Mouse (Mus musculus) mouse embryonic stem cell (cell line): ENCODE results near the gene Thbs2.
"Not testable (repeated sequence)": the region's sequence is repeated elsewhere in the genome, so short reads cannot be mapped to it uniquely, and the experiment has no call there.

Experiments
- in situ Hi-C, 2 experiments: fragments of 300-500 bp; cut with MboI; formaldehyde crosslinking; loops; 1 replicate in 1 of 2; 3 replicates in 1 of 2; pipeline ENCODE4 v1.14.3; 2019 to 2020; ENCODE audit warnings: low sequenced_read_pairs in 2 of 2, low pct_unique_long_range_greater_than_20kb in 1 of 2, mixed read lengths in 1 of 2; ENCODE audit not compliant: unreplicated experiment in 1 of 2

Thbs2 gene

DNA sequence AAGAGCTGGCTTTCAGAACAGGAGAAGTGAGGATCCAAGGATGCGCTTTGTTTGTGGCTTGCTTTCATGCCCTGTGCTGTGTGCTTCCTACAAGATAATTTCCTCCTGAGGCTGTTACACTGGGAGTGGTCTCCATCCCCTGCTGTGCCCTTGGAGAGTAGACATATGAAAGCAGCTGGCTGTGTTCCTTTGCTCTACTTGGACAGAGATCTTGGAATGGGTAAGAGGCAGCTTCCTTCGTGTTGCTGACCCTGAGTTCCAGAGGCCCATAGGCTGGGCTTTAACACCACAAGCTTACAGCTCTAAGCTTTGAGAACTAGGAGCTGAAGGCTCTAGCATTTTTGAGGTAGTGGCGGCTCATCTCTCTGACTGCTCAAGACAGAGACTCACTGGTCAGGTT lies 39.1 kb downstream of the Thbs2 start:
- in situ Hi-C loops: no loop called here

DNA sequence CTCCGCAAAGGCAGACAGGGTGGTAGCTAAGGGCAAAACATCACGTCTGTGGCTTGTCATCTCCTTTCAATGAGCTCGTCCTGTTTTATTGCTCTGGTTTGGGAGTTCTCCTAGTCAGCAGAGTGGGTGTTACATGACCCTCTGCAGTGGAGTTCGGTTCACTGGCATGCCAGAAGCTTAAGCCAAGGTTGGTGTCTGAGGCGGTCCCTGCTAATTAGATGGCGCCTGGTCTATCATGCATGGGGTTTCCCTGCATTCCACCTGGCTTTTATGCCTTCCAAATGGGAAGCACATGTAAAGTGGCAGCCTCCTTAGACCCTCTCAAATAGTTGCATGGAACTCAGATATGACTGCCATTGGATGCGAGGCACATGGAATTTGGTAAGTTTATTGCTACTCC lies 42.0 kb downstream of the Thbs2 start:
- in situ Hi-C loops: no loop called here

DNA sequence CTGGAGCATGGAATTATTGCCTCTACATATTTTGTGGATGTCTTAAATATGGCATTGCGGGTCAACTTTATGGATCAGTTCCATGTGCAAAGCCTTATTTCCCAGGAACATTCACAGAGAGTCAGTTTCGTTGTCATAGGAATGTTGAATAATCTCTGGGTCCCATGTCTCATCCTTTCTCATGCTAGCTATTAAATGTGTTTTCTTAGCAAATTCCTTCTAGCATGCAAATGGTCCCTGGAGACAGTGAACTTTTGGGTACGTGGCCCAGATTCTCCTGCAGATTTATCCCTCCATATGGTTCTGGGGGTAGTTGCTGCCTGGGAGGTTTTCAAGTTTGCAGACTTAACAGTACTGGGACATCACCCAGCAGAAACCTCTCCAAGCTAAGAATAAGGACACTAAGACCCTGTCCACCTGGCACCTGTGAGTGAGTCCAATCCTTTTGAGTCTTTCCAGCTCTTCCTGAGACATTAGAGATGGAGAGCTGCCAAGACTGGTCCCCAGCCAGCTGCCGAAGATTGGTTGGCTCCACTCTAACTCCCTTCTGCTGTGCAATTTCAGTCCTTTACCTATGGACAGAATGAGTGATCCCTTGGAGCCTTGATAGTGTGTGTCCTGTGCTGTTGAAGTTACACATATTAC lies 45.9 kb downstream of the Thbs2 start:
- in situ Hi-C loops: no loop called here

DNA sequence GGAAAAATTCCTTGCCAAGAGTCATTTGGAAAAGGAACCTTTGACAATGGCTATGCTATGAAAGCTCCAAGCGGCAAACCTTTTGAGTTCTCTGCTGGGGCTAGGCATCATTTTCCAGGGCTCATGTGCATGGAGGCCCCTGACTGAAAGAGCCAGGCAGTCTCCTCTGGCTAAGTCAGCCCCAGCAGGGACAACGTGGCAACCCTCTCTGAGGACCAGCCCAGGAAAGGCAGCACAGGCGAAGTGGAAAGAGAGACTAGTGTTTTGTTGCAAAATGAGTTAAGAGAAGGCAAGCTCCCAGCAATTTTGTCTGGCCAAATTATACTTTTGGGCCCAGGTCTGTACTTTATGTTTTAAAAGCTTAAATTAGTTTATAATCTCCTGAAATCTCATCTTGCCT lies 50.0 kb downstream of the Thbs2 start:
- in situ Hi-C loops: no loop called here

DNA sequence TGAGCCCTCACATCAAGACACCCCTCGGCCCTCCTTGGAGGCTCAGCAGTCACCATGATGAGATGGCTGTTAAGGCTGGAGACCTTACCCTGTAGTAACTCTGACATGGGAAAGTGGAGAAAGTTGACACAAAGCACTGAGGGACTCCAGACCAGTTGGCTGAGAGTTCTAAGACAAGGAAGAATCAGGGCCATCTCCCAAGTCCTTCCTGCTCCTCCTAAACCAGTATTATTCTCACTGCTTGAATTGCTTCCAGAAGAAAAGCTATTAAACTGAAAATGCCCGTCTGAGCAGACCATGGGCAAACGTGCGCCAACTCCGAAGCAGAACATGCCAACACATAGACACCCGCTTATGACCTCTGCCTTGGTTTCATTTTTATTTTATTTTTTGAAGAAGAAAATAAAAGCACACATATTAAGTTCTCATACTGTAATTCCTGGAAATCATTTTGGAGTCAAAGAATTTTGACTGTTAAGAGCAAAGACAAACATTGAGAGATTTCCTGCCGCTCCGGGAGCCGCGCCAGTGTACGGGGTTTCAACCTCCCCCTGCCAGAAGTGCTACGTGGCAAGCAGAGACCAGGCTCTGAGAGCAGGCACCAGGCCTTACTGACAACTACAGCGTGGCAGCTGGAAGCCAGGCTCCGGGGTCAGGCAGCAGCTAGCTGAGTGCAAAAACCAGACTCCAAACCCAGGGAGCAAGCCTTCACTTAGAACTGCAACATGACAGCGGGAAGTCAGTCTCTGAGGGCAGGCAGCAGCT lies 53.5 kb downstream of the Thbs2 start:
- in situ Hi-C loops: no loop called here

DNA sequence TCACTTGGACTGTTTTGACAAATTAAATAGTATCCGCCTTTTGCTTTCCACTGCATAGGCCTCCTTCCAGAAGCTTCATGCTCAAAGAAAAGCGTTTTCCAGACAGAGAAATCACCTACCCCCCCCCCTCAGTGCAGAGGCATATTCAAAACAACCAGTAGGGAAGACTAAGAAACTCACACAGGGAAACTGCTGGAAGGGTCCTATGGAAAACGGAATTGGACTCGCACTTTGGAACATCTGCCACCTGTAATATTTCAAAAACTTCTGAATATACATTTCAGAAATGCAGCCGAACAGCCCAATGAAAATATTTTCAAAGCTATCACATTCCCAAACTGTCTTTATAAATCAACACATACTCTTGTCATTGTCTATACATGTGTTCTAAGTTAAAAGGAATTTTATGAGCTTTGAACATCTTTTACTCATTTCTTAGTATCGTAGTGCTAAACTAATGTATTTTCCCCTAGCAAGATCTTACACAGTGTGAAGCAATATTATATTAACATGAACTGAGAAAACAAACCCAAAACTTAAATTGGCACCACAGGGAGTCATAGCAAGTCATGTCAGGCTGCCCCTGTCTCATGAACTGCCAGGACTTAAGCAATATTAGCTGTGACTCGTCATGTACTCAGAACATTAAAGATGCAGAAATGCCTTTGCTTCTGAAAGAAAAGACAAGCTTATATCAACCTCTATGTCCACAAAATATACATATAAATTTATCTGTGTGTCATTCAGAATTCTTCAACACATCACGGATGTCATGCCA lies 58.3 kb downstream of the Thbs2 start:
- in situ Hi-C loops: no loop called here

DNA sequence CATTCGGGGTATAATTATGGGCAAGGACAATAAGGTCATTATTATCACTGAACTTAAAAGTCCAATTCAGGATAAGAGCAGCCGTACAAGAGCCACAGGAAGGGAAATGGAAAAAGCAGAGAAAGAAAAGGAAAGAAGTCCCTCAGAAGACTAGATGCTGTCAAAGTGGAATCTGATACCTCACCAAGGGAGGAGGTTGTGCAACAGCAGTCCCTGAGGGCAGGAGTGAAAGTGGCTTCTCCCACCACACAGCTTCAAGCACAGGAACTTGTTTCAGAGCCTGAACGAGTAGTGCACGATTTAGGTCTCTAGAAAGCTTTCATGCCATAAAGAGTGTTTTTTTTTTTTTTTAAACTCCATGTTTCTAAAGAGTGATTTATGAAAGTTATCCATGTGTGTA lies 65.1 kb downstream of the Thbs2 start:
- in situ Hi-C loops: no loop called here

DNA sequence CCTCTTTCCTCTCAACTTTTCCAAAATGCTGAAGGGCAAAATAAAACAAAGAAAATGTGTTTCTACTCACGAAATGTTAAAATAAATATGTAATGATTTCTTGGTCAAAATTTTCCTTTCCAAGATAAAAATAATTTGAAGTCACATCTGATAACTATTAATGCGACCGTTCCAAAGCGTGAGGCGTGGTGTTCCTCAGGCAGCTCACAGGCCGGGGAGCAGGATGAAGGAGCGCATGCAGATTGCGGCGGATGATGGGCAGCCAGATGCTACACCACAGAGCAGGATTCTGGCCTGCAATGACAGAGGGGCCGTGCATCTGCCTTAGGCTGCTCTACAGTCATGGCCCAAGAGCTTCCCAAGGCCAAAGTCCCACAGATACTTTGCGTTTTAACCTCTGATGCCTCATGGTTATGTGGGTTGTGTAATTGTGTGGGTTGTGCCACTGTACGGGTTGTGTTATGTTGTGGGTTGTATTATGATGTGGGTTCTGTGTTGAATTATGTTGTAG lies 66.2 kb downstream of the Thbs2 start:
- in situ Hi-C loops: no loop called here

DNA sequence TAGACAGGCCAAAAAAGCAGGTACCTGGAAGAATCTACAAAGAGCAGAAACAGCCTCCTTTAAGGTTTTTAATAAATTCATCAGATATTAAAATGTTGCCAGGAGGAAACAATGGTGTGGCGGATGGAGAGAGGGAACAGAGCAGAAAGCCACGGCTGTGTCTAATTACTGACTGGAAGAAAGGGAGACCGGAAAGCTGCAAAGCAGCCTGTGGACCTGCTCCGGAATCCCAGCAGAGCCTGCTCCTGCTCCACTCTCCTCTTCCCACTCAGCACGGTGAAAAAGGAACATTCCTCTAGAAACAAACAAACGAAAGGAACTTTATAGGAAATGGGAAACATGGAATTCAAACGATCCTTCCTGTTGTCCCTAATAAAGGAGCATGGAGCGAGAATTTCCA lies 69.6 kb downstream of the Thbs2 start:
- in situ Hi-C loops: no loop called here

DNA sequence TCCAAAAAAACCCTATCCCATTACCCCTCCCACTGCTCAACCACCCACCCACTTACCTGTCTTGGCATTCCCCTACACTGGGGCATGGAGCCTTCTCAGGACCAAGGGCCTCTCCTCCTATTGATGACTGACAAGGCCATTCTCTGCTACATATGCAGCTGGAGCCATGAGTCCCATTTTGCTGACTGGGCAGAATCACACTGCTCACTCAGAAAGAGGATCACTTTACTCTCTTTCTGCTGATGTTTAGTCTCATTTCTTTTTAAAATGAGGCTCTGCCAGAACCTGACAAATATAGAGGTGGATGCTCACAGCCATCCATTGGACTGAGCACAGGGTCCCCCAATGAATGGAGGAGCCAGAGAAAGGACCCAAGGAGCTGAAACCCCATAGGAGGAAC lies 73.0 kb downstream of the Thbs2 start:
- in situ Hi-C loops: not testable (repeated sequence)

DNA sequence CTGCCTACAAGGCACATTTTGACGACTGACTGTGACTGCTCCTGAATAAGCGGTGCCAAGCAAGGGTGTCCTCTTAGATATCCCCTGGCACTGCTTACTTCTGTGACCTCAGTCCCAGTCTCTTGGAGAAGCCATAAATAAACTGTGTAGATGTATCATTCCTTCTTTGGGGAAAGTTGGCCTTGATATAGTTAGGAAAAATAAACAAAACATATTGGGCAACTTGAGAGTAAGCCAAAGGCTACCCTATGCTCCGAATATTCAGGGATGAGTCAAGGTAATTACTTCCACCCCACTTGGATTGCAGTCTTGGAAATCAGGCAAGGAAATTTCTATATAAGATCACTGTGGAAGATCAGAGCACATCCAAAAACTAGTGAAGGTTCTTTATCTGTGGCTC lies 74.0 kb downstream of the Thbs2 start:
- in situ Hi-C loops: no loop called here

DNA sequence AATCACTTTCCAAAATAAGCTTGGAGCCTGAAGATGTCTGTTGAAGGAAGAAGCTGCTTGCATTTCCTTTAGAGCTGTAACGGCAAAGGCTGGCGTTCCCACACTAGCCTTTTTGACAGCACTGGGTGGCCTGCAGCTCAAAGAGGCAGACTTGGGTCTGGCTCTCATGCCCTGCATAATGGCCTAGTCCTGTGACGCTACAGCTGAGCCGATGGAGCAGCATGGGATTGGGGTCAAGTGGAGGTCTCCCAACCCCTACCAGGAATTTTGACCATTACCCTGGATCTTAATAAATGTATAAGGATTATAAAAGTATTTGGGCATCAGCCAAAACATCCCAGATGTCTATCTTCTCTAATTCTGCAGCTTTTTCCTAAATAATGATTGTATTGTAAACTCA lies 75.0 kb downstream of the Thbs2 start:
- in situ Hi-C loops: no loop called here
